Mouse (Mus musculus): ENCODE measurements around the gene Hrasls5. TPM values are rescaled to one million over a fixed set of nuclear protein-coding genes. Genes with fewer than 3 reads are reported as not detected.

Gene Hrasls5
- polyA plus RNA-seq, 1 experiment from 2014 or later, result not detected

DNA sequence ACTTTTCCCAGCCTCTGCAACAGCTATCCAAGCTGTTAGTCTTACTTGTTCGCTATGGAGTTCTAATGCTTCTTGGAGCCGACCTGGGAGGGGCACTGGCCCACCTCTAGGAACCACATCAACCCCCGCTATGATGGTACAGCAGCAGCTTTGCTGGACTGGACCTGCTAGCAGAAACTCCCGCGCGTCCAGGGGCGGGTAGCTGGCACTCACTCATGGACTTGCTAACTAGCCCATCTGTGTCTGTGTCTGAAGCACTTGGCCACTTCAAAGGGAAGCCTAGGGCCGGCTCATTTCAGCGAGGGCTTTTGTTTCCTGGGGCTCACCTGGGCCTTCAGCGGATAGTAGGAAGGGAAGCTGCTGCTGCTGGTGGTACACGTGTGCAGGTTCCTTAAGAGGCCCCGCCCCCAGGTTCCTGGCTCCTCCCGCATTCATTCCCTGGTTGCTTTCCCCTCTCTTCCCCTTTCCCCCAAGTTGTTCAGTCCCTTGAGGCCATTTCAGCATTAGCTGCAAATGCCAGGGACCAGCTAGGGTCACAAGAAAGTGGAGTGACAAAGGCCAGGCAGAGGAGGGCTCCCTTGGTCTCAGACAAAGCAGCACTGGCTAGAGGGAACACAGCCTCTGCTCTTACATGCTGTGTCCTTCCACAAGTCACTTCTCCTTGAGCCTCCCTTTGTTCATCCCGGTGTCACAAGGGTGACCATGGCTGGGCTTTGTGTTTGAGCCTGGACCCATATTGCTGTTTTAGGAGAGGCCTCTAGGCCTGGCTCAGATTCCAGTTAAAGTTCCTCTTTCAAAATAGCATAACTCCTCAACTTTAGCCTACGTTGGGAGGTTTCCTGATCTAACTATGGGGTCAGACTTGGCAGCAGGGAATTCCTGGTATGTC, 5.3 kb upstream of the Hrasls5 start, which contains the start of gene Lgals12:
Gene Lgals12, minus strand, starts transcription at position 393 of the 889 bp plus-strand sequence.
- H3K9ac ChIP-seq (replicated peaks), result peak within 1 kb of the TSS; percentile 2; the same call in 1 of the 2 replicates
- peaks cover 7% of the 10 kb centered on the region for H3K27me3 ChIP-seq

GRCm38 (mm10) chr19:7607690-7608201, 4.6 kb upstream of the Hrasls5 start:
- no peaks in the 10 kb centered on the region for H3K9me3 ChIP-seq
- no peak overlapping the region for H3K9ac ChIP-seq (replicated peaks)
- H3K4me3 ChIP-seq (replicated peaks), result no peak overlapping the region
- no peak for ATAC-seq (ENCODE audit: insufficient number of reproducible peaks, insufficient read depth, low FRiP score, low TSS enrichment, low read depth)
- H3K27me3 ChIP-seq, result peaks cover 14% of the 10 kb centered on the region
- H3K36me3 ChIP-seq, result no peaks in the 10 kb centered on the region
- peaks cover 41% of the 10 kb centered on the region for H3K4me1 ChIP-seq (replicated peaks)
- 74% methylated on average over 7 of the region's 7 CpGs for whole genome bisulfite sequencing
- H3K27ac ChIP-seq, result peak overlapping the region; percentile 90
- H3K4me2 ChIP-seq, result peak overlapping the region; percentile 64; the same call in 1 of the 2 replicates

More for the DNA sequence above, 5.3 kb upstream of the Hrasls5 start, which contains the start of gene Lgals12:
- H3K4me3 ChIP-seq (replicated peaks), result peak within 1 kb of the TSS; percentile 29
- H3K4me2 ChIP-seq, result peak within 1 kb of the TSS; percentile 64
- no peaks in the 10 kb centered on the region for H3K9me3 ChIP-seq
- ATAC-seq (ENCODE audit: insufficient number of reproducible peaks, insufficient read depth, low FRiP score, low TSS enrichment, low read depth), result peak; percentile 61
- H3K36me3 ChIP-seq, result no peaks in the 10 kb centered on the region
- peak within 1 kb of the TSS; percentile 90 for H3K27ac ChIP-seq
- 8% methylated on average over 15 of the region's 15 CpGs for WGBS
- H3K4me1 ChIP-seq (replicated peaks), result peaks cover 35% of the 10 kb centered on the region

DNA sequence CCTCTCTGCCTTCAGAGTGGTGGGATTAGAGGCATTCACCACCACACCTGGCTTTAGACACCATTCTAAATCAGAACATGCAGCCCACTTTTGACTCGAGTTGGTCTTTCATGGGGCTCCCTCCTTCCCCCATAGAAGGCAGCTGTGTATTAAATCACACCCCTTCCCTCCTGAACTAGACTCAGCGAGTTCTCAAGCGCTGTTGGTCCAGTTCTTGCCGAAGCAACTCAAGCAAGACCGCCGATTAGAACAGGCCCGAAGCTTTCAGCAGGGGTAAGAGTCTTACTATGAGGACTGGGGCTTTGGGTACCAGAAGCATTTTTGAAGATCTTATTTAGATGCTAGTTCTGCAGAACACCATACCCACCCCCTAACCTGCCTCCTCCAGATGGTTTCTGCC, 810 bp downstream of the Hrasls5 start:
- Histone ChIP-seq H3K9me3 (no peaks in the 10 kb centered on the region), H3K27me3 (peaks cover 22% of the 10 kb centered on the region), H3K4me1 (replicated peaks) (peaks cover 11% of the 10 kb centered on the region; the same call in 1 of the 2 replicates), H3K4me2 (no peak overlapping the region), H3K9ac (replicated peaks) (no peak overlapping the region), H3K4me3 (replicated peaks) (no peak overlapping the region), H3K36me3 (no peaks in the 10 kb centered on the region), H3K27ac (no peak overlapping the region)
- 80% methylated on average over 7 of the region's 7 CpGs for WGBS
- no peak for ATAC-seq (ENCODE audit: insufficient number of reproducible peaks, insufficient read depth, low FRiP score, low TSS enrichment, low read depth)

DNA sequence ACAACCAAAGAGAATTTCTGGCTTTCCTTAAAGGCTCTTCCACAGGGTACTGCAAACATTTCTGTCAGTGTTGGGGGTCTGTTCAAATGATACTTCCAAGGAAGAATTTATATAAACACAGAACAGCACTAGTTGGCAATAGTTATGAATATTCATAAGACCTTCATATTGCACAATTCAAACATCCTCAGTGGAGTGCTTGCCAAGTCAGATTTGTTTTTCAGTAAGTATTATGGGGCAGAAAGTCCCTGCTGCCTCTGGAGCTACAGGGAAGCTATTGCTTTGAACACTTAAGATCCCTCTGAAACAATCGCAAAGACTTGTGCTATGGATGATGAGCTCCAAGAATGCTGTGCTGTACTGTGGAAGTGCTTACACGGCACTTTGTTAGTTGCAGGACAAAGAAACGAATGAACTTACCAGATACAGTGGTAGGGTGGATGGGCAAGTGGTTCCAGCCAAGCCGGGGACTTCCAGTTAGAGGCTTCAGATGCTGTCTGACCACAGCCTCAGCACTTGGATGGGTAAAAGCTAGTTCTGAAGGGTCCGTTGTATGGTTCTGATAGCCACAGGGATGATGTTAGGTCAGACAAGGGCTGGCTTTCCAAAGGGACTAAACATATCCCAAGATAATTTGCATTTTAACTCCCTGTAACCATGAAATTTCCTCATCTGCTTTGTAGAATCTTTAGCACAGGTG, 4.0 kb downstream of the Hrasls5 start:
- Histone ChIP-seq H3K4me3 (replicated peaks) (no peak overlapping the region), H3K27me3 (peaks cover 21% of the 10 kb centered on the region), H3K36me3 (no peaks in the 10 kb centered on the region), H3K9ac (replicated peaks) (no peak overlapping the region), H3K4me1 (replicated peaks) (peaks cover 11% of the 10 kb centered on the region; the same call in 1 of the 2 replicates), H3K4me2 (no peak overlapping the region), H3K9me3 (no peaks in the 10 kb centered on the region), H3K27ac (no peak overlapping the region)
- no peak for ATAC-seq (ENCODE audit: insufficient number of reproducible peaks, insufficient read depth, low FRiP score, low TSS enrichment, low read depth)
- WGBS, result 85% methylated on average over 5 of the region's 5 CpGs

DNA sequence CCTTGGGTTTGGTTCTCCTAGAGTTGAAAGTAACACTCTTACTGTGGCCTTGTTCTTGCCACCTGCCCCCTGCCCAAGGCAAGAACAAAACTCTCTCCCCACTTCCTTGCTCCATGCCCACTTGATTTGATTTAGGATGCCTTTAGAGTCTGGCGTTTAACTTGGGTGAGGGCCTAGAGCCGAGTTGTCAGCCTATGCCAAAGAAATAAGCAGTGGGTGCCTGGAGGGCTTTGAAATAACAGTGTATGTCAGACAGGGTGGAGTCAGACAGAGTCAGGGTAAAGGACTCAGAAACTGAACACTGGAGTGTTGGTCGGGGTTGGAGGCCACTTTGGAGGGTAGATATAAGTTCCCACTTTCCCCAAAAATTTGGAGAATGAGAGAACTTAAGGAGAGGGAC, 4.7 kb downstream of the Hrasls5 start:
- Histone ChIP-seq H3K4me3 (replicated peaks) (no peak overlapping the region), H3K27me3 (peaks cover 14% of the 10 kb centered on the region), H3K4me1 (replicated peaks) (peaks cover 8% of the 10 kb centered on the region; the same call in 1 of the 2 replicates), H3K9ac (replicated peaks) (no peak overlapping the region), H3K36me3 (no peaks in the 10 kb centered on the region), H3K4me2 (no peak overlapping the region), H3K27ac (no peak overlapping the region), H3K9me3 (no peaks in the 10 kb centered on the region)
- no peak for ATAC-seq (ENCODE audit: insufficient number of reproducible peaks, insufficient read depth, low FRiP score, low TSS enrichment, low read depth)
- WGBS, result 53% methylated on average over 3 of the region's 3 CpGs

DNA sequence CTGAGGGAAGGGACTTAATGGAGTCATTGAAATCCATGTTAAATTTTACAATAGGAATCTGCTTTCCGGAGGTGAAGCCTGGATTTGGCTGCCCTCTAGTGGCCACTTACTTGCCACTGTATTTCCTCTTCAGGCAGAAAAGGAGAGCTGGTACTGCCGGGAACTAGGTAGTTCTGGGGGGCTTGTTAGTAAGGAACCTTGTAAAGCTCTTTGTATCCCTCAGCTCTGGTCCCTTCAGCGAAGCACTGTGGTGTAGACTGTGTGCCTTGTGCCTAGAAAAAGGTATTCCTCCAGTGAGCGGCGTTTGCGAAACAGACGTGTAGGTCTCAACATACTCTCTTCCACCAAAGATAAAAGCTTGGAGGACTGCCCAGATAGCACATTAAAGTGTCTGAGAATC, 5.4 kb downstream of the Hrasls5 start:
- no peak overlapping the region for H3K4me3 ChIP-seq (replicated peaks)
- H3K9ac ChIP-seq (replicated peaks), result no peak overlapping the region
- no peaks in the 10 kb centered on the region for H3K9me3 ChIP-seq
- peaks cover 9% of the 10 kb centered on the region for H3K27me3 ChIP-seq
- ATAC-seq (ENCODE audit: insufficient number of reproducible peaks, insufficient read depth, low FRiP score, low TSS enrichment, low read depth), result no peak
- H3K4me1 ChIP-seq (replicated peaks), result 0 out of 2 replicates have a peak, but pooled peaks cover 3% of the 10 kb centered on the region
- H3K36me3 ChIP-seq, result no peaks in the 10 kb centered on the region
- no peak overlapping the region for H3K4me2 ChIP-seq
- 42% methylated on average over 7 of the region's 7 CpGs for WGBS
- no peak overlapping the region for H3K27ac ChIP-seq

DNA sequence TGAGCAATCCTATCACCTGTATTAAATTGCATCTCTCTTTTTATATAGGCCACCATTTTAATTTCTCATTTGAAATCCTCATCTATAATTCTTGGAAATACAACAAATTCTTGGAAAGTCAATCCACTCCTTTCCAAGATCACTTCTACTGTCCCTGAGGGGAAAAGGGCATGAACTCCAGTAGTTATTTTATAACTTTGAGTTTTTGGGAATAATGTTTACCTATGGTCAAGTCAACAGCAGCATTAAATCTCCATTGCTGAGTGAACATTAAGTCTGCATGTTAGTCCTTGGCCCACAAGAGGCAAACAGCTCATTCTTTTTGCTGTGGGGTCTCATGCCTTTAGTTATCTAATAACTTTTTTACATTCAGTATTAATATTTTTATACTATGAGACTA, 20.7 kb downstream of the Hrasls5 start:
- no peaks in the 10 kb centered on the region for H3K27me3 ChIP-seq
- H3K4me2 ChIP-seq, result no peak overlapping the region
- no peaks in the 10 kb centered on the region for H3K4me1 ChIP-seq (replicated peaks)
- H3K36me3 ChIP-seq, result no peaks in the 10 kb centered on the region
- H3K4me3 ChIP-seq (replicated peaks), result no peak overlapping the region
- H3K9ac ChIP-seq (replicated peaks), result no peak overlapping the region
- no peak overlapping the region for H3K27ac ChIP-seq
- no peaks in the 10 kb centered on the region for H3K9me3 ChIP-seq
- ATAC-seq (ENCODE audit: insufficient number of reproducible peaks, insufficient read depth, low FRiP score, low TSS enrichment, low read depth), result no peak

GRCm38 (mm10) chr19:7633786-7634185, 21.4 kb downstream of the Hrasls5 start:
- 65% methylated on average over 1 of the region's 1 CpGs for WGBS

GRCm38 (mm10) chr19:7648913-7649666, 36.7 kb downstream of the Hrasls5 start:
- no peaks in the 10 kb centered on the region for H3K4me1 ChIP-seq (replicated peaks)
- H3K4me3 ChIP-seq (replicated peaks), result no peak overlapping the region
- no peak for ATAC-seq (ENCODE audit: insufficient number of reproducible peaks, insufficient read depth, low FRiP score, low TSS enrichment, low read depth)
- no peak overlapping the region for H3K9ac ChIP-seq (replicated peaks)
- H3K27ac ChIP-seq, result no peak overlapping the region
- no peaks in the 10 kb centered on the region for H3K27me3 ChIP-seq
- no peaks in the 10 kb centered on the region for H3K9me3 ChIP-seq
- 77% methylated on average over 8 of the region's 8 CpGs for WGBS
- H3K4me2 ChIP-seq, result no peak overlapping the region
- H3K36me3 ChIP-seq, result no peaks in the 10 kb centered on the region

More at GRCm38 (mm10) chr19:7633786-7634185, 21.4 kb downstream of the Hrasls5 start:
- no peaks in the 10 kb centered on the region for H3K9me3 ChIP-seq
- H3K4me1 ChIP-seq (replicated peaks), result no peaks in the 10 kb centered on the region
- no peak for ATAC-seq (ENCODE audit: insufficient number of reproducible peaks, insufficient read depth, low FRiP score, low TSS enrichment, low read depth)
- no peaks in the 10 kb centered on the region for H3K36me3 ChIP-seq
- H3K4me2 ChIP-seq, result no peak overlapping the region
- no peak overlapping the region for H3K9ac ChIP-seq (replicated peaks)
- no peak overlapping the region for H3K27ac ChIP-seq
- H3K27me3 ChIP-seq, result no peaks in the 10 kb centered on the region
- no peak overlapping the region for H3K4me3 ChIP-seq (replicated peaks)

- Histone ChIP-seq H3K36me3 (no peaks in the 10 kb centered on the region), H3K27ac (no peak overlapping the region), H3K9me3 (no peaks in the 10 kb centered on the region), H3K4me1 (replicated peaks) (no peaks in the 10 kb centered on the region), H3K9ac (replicated peaks) (no peak overlapping the region), H3K4me2 (no peak overlapping the region), H3K27me3 (no peaks in the 10 kb centered on the region; the same call in 1 of the 2 replicates), H3K4me3 (replicated peaks) (no peak overlapping the region)
- ATAC-seq (ENCODE audit: insufficient number of reproducible peaks, insufficient read depth, low FRiP score, low TSS enrichment, low read depth), result no peak
- 38% methylated on average over 1 of the region's 1 CpGs for WGBS
These were observed 59.7 kb downstream of the Hrasls5 start for GRCm38 (mm10) chr19:7672033-7672432.
